Mouse (Mus musculus) adrenal gland, postnatal 10 days (tissue): ENCODE data around the gene Nedd1. TPM values are rescaled to one million over a fixed set of nuclear protein-coding genes. Genes with fewer than 3 reads are reported as not detected.

Source experiments
- DNase-seq: peaks from one replicate; pipeline ENCODE4 v3.0.0; 2021; ENCODE audit warnings: mixed read lengths
- long read RNA-seq, 2 experiments: library from polyadenylated mRNA; stranded (forward); transcript quantifications; one replicate each; pipeline ENCODE4 v2.0.0; 2021
- total RNA-seq, 2 experiments: library from RNA; stranded (reverse); gene quantifications; 2 replicates each; pipeline ENCODE4 v1.2.3; 2021

Nedd1 gene
- 10 to 100 TPM; 19.8 to 21.2 TPM for total RNA-seq
- long read RNA-seq, experiment 1, transcript Nedd1-201 (15 exons, 3,534 nt) = major isoform, 31 of 36 reads
- long read RNA-seq, experiment 1, partial matches to known transcripts = 5 of 36 reads
- long read RNA-seq, experiment 1, other reads (novel, unspliced or antisense) = 0 of 36 reads
- long read RNA-seq, experiment 2, transcript Nedd1-201 (15 exons, 3,534 nt) = major isoform, 16 of 20 reads
- long read RNA-seq, experiment 2, partial matches to known transcripts = 1 of 20 reads
- long read RNA-seq, experiment 2, other reads (novel, unspliced or antisense) = 3 of 20 reads

GRCm38 (mm10) chr10:92721771-92722619 is at the start of gene Nedd1:
Gene Nedd1 (minus strand): TSS chr10:92722420.
- peak; percentile 98 for DNase-seq

- DNase-seq = no peak
Measured at GRCm38 (mm10) chr10:92754359-92754758, 32.1 kb upstream of the Nedd1 start.

GRCm38 (mm10) chr10:92730339-92730738 is 8.1 kb upstream of the Nedd1 start:
- DNase-seq = no peak

GRCm38 (mm10) chr10:92728723-92729122 is 6.5 kb upstream of the Nedd1 start:
- no peak for DNase-seq

GRCm38 (mm10) chr10:92722620-92722988 is 384 bp upstream of the Nedd1 start:
- DNase-seq = no peak

GRCm38 (mm10) chr10:92699032-92699431 is 23.2 kb downstream of the Nedd1 start:
- DNase-seq = no peak

GRCm38 (mm10) chr10:92675056-92675455 is 47.2 kb downstream of the Nedd1 start:
- no peak for DNase-seq

GRCm38 (mm10) chr10:92671906-92672305 is 50.3 kb downstream of the Nedd1 start:
- DNase-seq = no peak

GRCm38 (mm10) chr10:92665287-92665686 is 56.9 kb downstream of the Nedd1 start:
- no peak for DNase-seq

GRCm38 (mm10) chr10:92653266-92653665 is 69.0 kb downstream of the Nedd1 start:
- no peak for DNase-seq

GRCm38 (mm10) chr10:92652399-92652920 is 69.8 kb downstream of the Nedd1 start:
- DNase-seq = no peak

GRCm38 (mm10) chr10:92651266-92651665 is 71.0 kb downstream of the Nedd1 start:
- DNase-seq = no peak

GRCm38 (mm10) chr10:92649096-92649495 is 73.1 kb downstream of the Nedd1 start:
- DNase-seq = no peak

GRCm38 (mm10) chr10:92647691-92648090 is 74.5 kb downstream of the Nedd1 start:
- no peak for DNase-seq

GRCm38 (mm10) chr10:92643995-92644394 is 78.2 kb downstream of the Nedd1 start:
- DNase-seq = no peak

- peak; percentile 10 for DNase-seq
Measured at GRCm38 (mm10) chr10:92641032-92641431, 81.2 kb downstream of the Nedd1 start.
